Mouse (Mus musculus) myocyte (in vitro differentiated cells): ENCODE measurements around the gene Usp50.

Source experiments
- CEBPB ChIP-seq: IDR thresholded peaks from 2 replicates; pipeline ENCODE4 v1.6.1; 2011; ENCODE audit warnings: mild to moderate bottlenecking, moderate library complexity; ENCODE audit not compliant: poor library complexity, insufficient read depth, severe bottlenecking
- POLR2A ChIP-seq: IDR thresholded peaks from one replicate; pipeline ENCODE4 v1.6.1; 2011; ENCODE audit warnings: low read depth, mild to moderate bottlenecking, control low read depth, moderate library complexity; ENCODE audit not compliant: insufficient read length
- TCF12 ChIP-seq: IDR thresholded peaks from one replicate; pipeline ENCODE4 v1.6.1; 2011; ENCODE audit warnings: mild to moderate bottlenecking, control low read depth; ENCODE audit not compliant: poor library complexity, insufficient read depth, severe bottlenecking

DNA sequence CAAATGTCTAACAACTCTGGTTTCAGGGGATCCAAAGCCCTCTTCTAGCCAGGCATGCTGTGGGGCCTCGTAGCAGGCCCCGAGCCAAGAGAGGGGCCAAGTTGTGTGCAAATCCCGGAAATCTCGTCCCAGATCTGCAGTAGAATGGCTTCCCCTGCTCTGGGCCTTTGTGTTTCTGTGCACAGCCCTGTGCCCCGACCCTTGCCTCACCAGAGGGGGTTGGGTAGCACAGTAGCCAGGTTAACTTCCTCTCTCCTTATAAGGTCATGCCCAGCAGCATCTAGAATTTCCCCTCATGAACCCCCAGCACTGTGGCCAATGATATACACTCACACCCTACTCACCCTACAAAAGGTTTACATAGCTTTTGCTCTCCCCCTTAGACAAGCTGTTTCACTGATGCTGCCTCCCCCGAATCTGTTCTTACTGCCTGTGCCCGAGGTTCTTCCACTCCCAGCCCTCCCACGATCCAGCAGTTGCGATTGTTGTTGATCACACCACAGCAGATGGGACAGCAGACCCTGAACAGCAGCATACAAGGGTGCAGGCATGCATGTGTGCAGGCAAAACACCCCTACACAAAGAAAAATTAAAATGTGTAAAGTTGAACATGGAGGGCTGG, 4.6 kb upstream of the Usp50 start:
- TF ChIP-seq TCF12 (no peak), CEBPB (no peak), POLR2A (no peak)
